Mouse (Mus musculus) embryonic facial prominence, embryonic 14.5 days (tissue): Measurements from ENCODE around the gene Tmem151a. TPM values are rescaled to one million over a fixed set of nuclear protein-coding genes. Genes with fewer than 3 reads are reported as not detected.

Experiments
- ATAC-seq: fragments of 200-750 bp; cut with Nextera tagmentation; 2 replicates; pipeline ENCODE4 v1.8.0; 2017; ENCODE audit warnings: low read depth, moderate number of reproducible peaks, moderate TSS enrichment
- DNase-seq: peaks from one replicate; pipeline ENCODE4 v3.0.0-alpha.2; 2015; ENCODE audit warnings: low spot score
- H3K27ac ChIP-seq: fragments of 300-500 bp; sonication (generic); replicated peaks from 2 replicates; pipeline ENCODE4 v1.5.1; 2014; ENCODE audit warnings: low read depth, mild to moderate bottlenecking, low read length, moderate library complexity
- H3K27me3 ChIP-seq: fragments of 300-500 bp; sonication (generic); replicated peaks from 2 replicates; pipeline ENCODE4 v1.6.1; 2014; ENCODE audit warnings: low read length; ENCODE audit not compliant: control insufficient read depth, insufficient read depth
- H3K36me3 ChIP-seq: fragments of 300-500 bp; sonication (generic); 2 replicates; pipeline ENCODE4 v1.6.1; 2014; ENCODE audit warnings: low read length, mixed read lengths; ENCODE audit not compliant: control insufficient read depth, insufficient read depth
- H3K4me1 ChIP-seq: fragments of 300-500 bp; sonication (generic); 2 replicates; pipeline ENCODE4 v1.6.1; 2014; ENCODE audit warnings: antibody characterized with exemption, low read length; ENCODE audit not compliant: control insufficient read depth, insufficient read depth
- H3K4me2 ChIP-seq: fragments of 300-500 bp; sonication (generic); 2 replicates; pipeline ENCODE4 v1.6.1; 2014; ENCODE audit warnings: low read depth, mild to moderate bottlenecking, low read length, moderate library complexity, mixed read lengths
- H3K4me3 ChIP-seq: fragments of 300-500 bp; sonication (generic); 2 replicates; pipeline ENCODE4 v1.5.1; 2014; ENCODE audit warnings: low read depth, mild to moderate bottlenecking, low read length
- H3K9ac ChIP-seq: fragments of 300-500 bp; sonication (generic); 2 replicates; pipeline ENCODE4 v1.6.1; 2014; ENCODE audit warnings: low read depth, mild to moderate bottlenecking, low read length, moderate library complexity, mixed read lengths
- H3K9me3 ChIP-seq: fragments of 300-500 bp; sonication (generic); 2 replicates; pipeline ENCODE4 v1.6.1; 2016; ENCODE audit warnings: low read length; ENCODE audit not compliant: control insufficient read depth
- WGBS: fragments of 180-500 bp; shearing (Covaris S2); extraction: QIAGEN DNeasy Blood & Tissue Kit; methylation state at CpG from one replicate; pipeline ENCODE4 v1.1.7; 2014; 5-methylcytosine and 5-hydroxymethylcytosine counted together
- polyA plus RNA-seq: library from polyadenylated mRNA; unstranded; fragments of >200 nt; fragmentation: Nextera tagmentation; extraction: Ambion mirVana; gene quantifications from 2 replicates; pipeline ENCODE4 v1.2.1, GENCODE M21; 2014

Tmem151a gene
- polyA plus RNA-seq, 1 experiment from 2014 or later = 2.6 TPM

GRCm38 (mm10) chr19:5073028-5073427 is 12.3 kb downstream of the Tmem151a start:
- no peaks in the 10 kb centered on the region; the same call in 1 of the 2 replicates for H3K27me3 ChIP-seq
- no peaks in the 10 kb centered on the region for H3K36me3 ChIP-seq
- H3K4me2 ChIP-seq = peak overlapping the region; percentile 77
- H3K27ac ChIP-seq = peak overlapping the region; percentile 96
- H3K9me3 ChIP-seq = no peaks in the 10 kb centered on the region
- peak overlapping the region; percentile 60 for H3K4me3 ChIP-seq
- ATAC-seq (peak; percentile 19; the same call in 1 of the 2 replicates), DNase-seq (peak; percentile 91)
- under 1% methylated on average over 15 of the region's 15 CpGs for WGBS
- peaks cover 28% of the 10 kb centered on the region for H3K4me1 ChIP-seq
- 0 out of 2 replicates have a peak overlapping the region, but pooled peaks have one; percentile 41 for H3K9ac ChIP-seq

- Histone ChIP-seq H3K9me3 (no peaks in the 10 kb centered on the region), H3K4me3 (peak overlapping the region; percentile 60), H3K4me2 (peak overlapping the region; percentile 77), H3K9ac (peak overlapping the region; percentile 41; the same call in 1 of the 2 replicates), H3K36me3 (no peaks in the 10 kb centered on the region), H3K27ac (peak overlapping the region; percentile 96), H3K27me3 (no peaks in the 10 kb centered on the region; the same call in 1 of the 2 replicates), H3K4me1 (peaks cover 31% of the 10 kb centered on the region)
- 2% methylated on average over 20 of the region's 20 CpGs for WGBS
- peak; percentile 87 for DNase-seq
- peak; percentile 4; the same call in 1 of the 2 replicates for ATAC-seq
These were observed 12.8 kb downstream of the Tmem151a start for GRCm38 (mm10) chr19:5072389-5073019.

- peak overlapping the region; percentile 83 for H3K9ac ChIP-seq
- H3K4me1 ChIP-seq = peaks cover 39% of the 10 kb centered on the region
- DNase-seq (peak; percentile 98), ATAC-seq (peak; percentile 91)
- peak overlapping the region; percentile 96 for H3K27ac ChIP-seq
- peak overlapping the region; percentile 60 for H3K4me3 ChIP-seq
- H3K36me3 ChIP-seq = no peaks in the 10 kb centered on the region
- peak overlapping the region; percentile 77 for H3K4me2 ChIP-seq
- H3K9me3 ChIP-seq = no peaks in the 10 kb centered on the region
- no peaks in the 10 kb centered on the region; the same call in 1 of the 2 replicates for H3K27me3 ChIP-seq
- WGBS = 0% methylated on average over 21 of the region's 40 CpGs
These were observed 13.6 kb downstream of the Tmem151a start for GRCm38 (mm10) chr19:5071545-5072369.

- no peak for ATAC-seq
- peak overlapping the region; percentile 96 for H3K27ac ChIP-seq
- H3K36me3 ChIP-seq = no peaks in the 10 kb centered on the region
- peaks cover 40% of the 10 kb centered on the region for H3K4me1 ChIP-seq
- H3K4me2 ChIP-seq = peak overlapping the region; percentile 77
- H3K27me3 ChIP-seq = no peaks in the 10 kb centered on the region; the same call in 1 of the 2 replicates
- DNase-seq = no peak
- 11% methylated on average over 11 of the region's 11 CpGs for WGBS
- H3K9me3 ChIP-seq = no peaks in the 10 kb centered on the region
- peak overlapping the region; percentile 60 for H3K4me3 ChIP-seq
- H3K9ac ChIP-seq = peak overlapping the region; percentile 83
These were observed 14.3 kb downstream of the Tmem151a start for GRCm38 (mm10) chr19:5071077-5071476.

- Histone ChIP-seq H3K9ac (peak overlapping the region; percentile 83), H3K27ac (peak overlapping the region; percentile 96), H3K4me1 (peaks cover 42% of the 10 kb centered on the region), H3K36me3 (no peaks in the 10 kb centered on the region), H3K27me3 (no peaks in the 10 kb centered on the region; the same call in 1 of the 2 replicates), H3K9me3 (no peaks in the 10 kb centered on the region), H3K4me2 (peak overlapping the region; percentile 77), H3K4me3 (peak overlapping the region; percentile 60)
- DNase-seq (no peak), ATAC-seq (no peak)
- 74% methylated on average over 7 of the region's 7 CpGs for WGBS
These were observed 15.4 kb downstream of the Tmem151a start for GRCm38 (mm10) chr19:5069978-5070377.

GRCm38 (mm10) chr19:5069486-5069885 is 15.8 kb downstream of the Tmem151a start:
- Histone ChIP-seq H3K9ac (peak overlapping the region; percentile 83), H3K4me1 (peaks cover 46% of the 10 kb centered on the region), H3K9me3 (no peaks in the 10 kb centered on the region), H3K27ac (peak overlapping the region; percentile 96), H3K36me3 (no peaks in the 10 kb centered on the region), H3K4me3 (peak overlapping the region; percentile 60), H3K4me2 (peak overlapping the region; percentile 77), H3K27me3 (no peaks in the 10 kb centered on the region; the same call in 1 of the 2 replicates)
- WGBS = 74% methylated on average over 5 of the region's 5 CpGs
- ATAC-seq (no peak), DNase-seq (no peak)

- Histone ChIP-seq H3K27me3 (no peaks in the 10 kb centered on the region; the same call in 1 of the 2 replicates), H3K9ac (peak overlapping the region; percentile 83), H3K36me3 (no peaks in the 10 kb centered on the region), H3K4me1 (peaks cover 46% of the 10 kb centered on the region), H3K27ac (peak overlapping the region; percentile 88), H3K4me3 (peak overlapping the region; percentile 60), H3K9me3 (no peaks in the 10 kb centered on the region), H3K4me2 (peak overlapping the region; percentile 77)
- ATAC-seq = no peak
- WGBS = 20% methylated on average over 18 of the region's 21 CpGs
- no peak for DNase-seq
These were observed 16.6 kb downstream of the Tmem151a start for GRCm38 (mm10) chr19:5068570-5069234.
